In the genomic region with DNA sequence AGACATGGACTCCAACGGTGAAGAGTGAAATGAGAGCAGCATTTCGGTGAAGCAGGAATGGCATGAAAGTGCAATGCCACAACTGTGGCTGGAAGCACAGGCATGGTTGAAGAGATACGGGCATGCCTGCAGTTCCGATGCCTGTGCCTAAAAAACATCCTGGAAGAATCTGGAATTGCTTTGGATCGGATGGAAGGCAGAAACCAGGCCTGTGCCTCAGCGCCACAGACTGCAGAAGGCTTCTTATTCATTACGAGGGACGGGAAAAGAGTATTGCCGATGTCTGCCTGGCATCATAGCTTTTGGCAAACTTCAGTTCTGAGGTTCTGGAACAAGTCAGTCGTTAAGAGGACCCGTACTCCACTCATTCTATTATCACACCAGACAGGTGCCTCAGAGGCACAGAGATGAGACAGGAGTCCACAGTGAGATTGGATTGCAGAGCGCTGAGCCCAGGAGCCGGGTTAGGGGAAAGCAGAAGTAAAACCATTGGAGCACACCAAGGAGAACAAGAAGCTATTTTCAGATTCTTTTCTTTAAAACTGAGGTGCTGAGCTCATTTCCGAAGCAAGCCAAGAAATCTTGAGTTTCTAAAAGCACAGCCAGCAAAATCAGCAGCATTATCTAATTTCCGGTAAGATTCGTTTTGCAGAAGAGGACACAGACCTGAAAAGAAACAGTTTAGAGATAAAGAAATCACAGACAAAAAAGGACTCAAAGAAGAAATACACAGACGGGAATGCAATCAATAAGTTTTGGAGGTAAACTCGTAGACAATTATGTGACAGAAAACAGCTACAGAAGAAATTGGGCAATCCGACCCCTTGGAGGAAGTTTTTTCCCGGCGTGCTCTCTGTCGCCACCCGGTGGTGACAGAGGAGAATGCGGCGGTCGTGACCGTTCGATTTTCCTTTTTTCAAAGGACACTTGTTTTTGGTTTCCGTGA, we compare ENCODE assay signal across 8 mouse cellular contexts. TPM values are rescaled to one million over a fixed set of nuclear protein-coding genes. Genes with fewer than 3 reads are reported as not detected.
A peak's percentile ranks its signal among the peaks of the same experiment; 100 is the strongest.
DNase-seq lines count a peak whose midpoint lies in the region; ATAC-seq and TF ChIP-seq lines count a peak whose summit lies in the region.
"Not testable (repeated sequence)": the region's sequence is repeated elsewhere in the genome, so short reads cannot be mapped to it uniquely, and the experiment has no call there.

No protein-coding gene starts in this region.

- not testable (repeated sequence) for TF ChIP-seq EP300 in stomach, postnatal 0 days (optimal IDR thresholded peaks at IDR 0.05)

- H3K4me2 ChIP-seq in forebrain, embryonic 11.5 days (ENCODE audit: low read depth, low read length, severe bottlenecking); stomach, postnatal 0 days (replicated peaks; ENCODE audit: low read depth): not testable (repeated sequence)
- H3K4me2 ChIP-seq in heart, embryonic 13.5 days = peak overlapping the region; percentile 12
- H3K4me2 ChIP-seq in liver, embryonic 15.5 days = 0 out of 2 replicates have a peak overlapping the region, but pooled peaks have one; percentile 0

- TF ChIP-seq CTCF in stomach, postnatal 0 days (IDR thresholded peaks at IDR 0.05; ENCODE audit: low read depth) = not testable (repeated sequence)

- not testable (repeated sequence) for H3K27ac ChIP-seq in forebrain, embryonic 11.5 days (ENCODE audit: low read depth, low read length); stomach, postnatal 0 days (replicated peaks)
- H3K27ac ChIP-seq in heart, embryonic 13.5 days (replicated peaks) = peak overlapping the region; percentile 60
- 0 out of 2 replicates have a peak overlapping the region, but pooled peaks have one; percentile 0 for H3K27ac ChIP-seq in liver, embryonic 15.5 days (replicated peaks)

- 70% methylated on average over 29 of the region's 29 CpGs for WGBS in forebrain, embryonic 11.5 days
- WGBS in heart, embryonic 13.5 days = 63% methylated on average over 29 of the region's 29 CpGs
- WGBS in liver, embryonic 15.5 days (ENCODE audit: insufficient replicate concordance) = 55% methylated on average over 29 of the region's 29 CpGs
- 56% methylated on average over 29 of the region's 29 CpGs for WGBS in stomach, postnatal 0 days

- peak; percentile 81 for ATAC-seq in CD4-positive, CD25-positive, alpha-beta regulatory T cell, adult 4 months
- ATAC-seq in forebrain, embryonic 11.5 days (replicated peaks; ENCODE audit: low FRiP score); heart, embryonic 13.5 days (ENCODE audit: extremely low read depth, insufficient number of reproducible peaks, low FRiP score, low TSS enrichment); liver, embryonic 15.5 days (ENCODE audit: insufficient read depth); stomach, postnatal 0 days (ENCODE audit: low FRiP score, low TSS enrichment): not testable (repeated sequence)

- H3K4me1 ChIP-seq in forebrain, embryonic 11.5 days (replicated peaks; ENCODE audit: control insufficient read depth, insufficient read depth, low read length); liver, embryonic 15.5 days (replicated peaks); stomach, postnatal 0 days (replicated peaks; ENCODE audit: control insufficient read depth, insufficient read depth): not testable (repeated sequence)
- H3K4me1 ChIP-seq in heart, embryonic 13.5 days = peaks cover 15% of the 10 kb centered on the region; the same call in 1 of the 2 replicates

- not testable (repeated sequence) for H3K27me3 ChIP-seq in forebrain, embryonic 11.5 days (ENCODE audit: control insufficient read depth, insufficient read depth, low read length); heart, embryonic 13.5 days (replicated peaks); liver, embryonic 15.5 days; stomach, postnatal 0 days (ENCODE audit: control insufficient read depth, insufficient read depth, low read length)

- H3K4me3 ChIP-seq in forebrain, embryonic 11.5 days (ENCODE audit: low read depth, low read length); liver, embryonic 15.5 days (replicated peaks): not testable (repeated sequence)
- H3K4me3 ChIP-seq in heart, embryonic 13.5 days = 0 out of 2 replicates have a peak overlapping the region, but pooled peaks have one; percentile 0
- 0 out of 2 replicates have a peak overlapping the region, but pooled peaks have one; percentile 12 for H3K4me3 ChIP-seq in stomach, postnatal 0 days (ENCODE audit: low read depth, low read length)

- H3K36me3 ChIP-seq in forebrain, embryonic 11.5 days (ENCODE audit: control insufficient read depth, insufficient read depth, low read length) = peaks cover 35% of the 10 kb centered on the region
- H3K36me3 ChIP-seq in heart, embryonic 13.5 days = peaks cover 55% of the 10 kb centered on the region
- H3K36me3 ChIP-seq in liver, embryonic 15.5 days (replicated peaks) = peaks cover 54% of the 10 kb centered on the region
- H3K36me3 ChIP-seq in stomach, postnatal 0 days (ENCODE audit: control insufficient read depth, insufficient read depth, low read length) = not testable (repeated sequence)

- H3K9me3 ChIP-seq in forebrain, embryonic 11.5 days (ENCODE audit: control insufficient read depth, low read length) = peaks cover 36% of the 10 kb centered on the region
- peaks cover 79% of the 10 kb centered on the region for H3K9me3 ChIP-seq in heart, embryonic 13.5 days
- peaks cover 31% of the 10 kb centered on the region for H3K9me3 ChIP-seq in liver, embryonic 15.5 days (replicated peaks)
- not testable (repeated sequence) for H3K9me3 ChIP-seq in stomach, postnatal 0 days (ENCODE audit: control insufficient read depth, low read length)

- not testable (repeated sequence) for H3K9ac ChIP-seq in forebrain, embryonic 11.5 days (ENCODE audit: low read length); liver, embryonic 15.5 days
- H3K9ac ChIP-seq in heart, embryonic 13.5 days = 0 out of 2 replicates have a peak overlapping the region, but pooled peaks have one; percentile 0
- 0 out of 2 replicates have a peak overlapping the region, but pooled peaks have one; percentile 0 for H3K9ac ChIP-seq in stomach, postnatal 0 days (ENCODE audit: low read length)

- DNase-seq in c-Kit-positive CD71-positive TER-119-positive erythroid progenitor cells, embryonic 14.5 days (ENCODE audit: low spot score) = peak; percentile 65
- peak; percentile 89 for DNase-seq in forebrain, embryonic 11.5 days (ENCODE audit: low spot score)
- DNase-seq in kidney, postnatal 10 days = peak; percentile 87
- peak; percentile 84 for DNase-seq in neural tube, embryonic 10.5 days (ENCODE audit: extremely low spot score, low spot score)
- peak; percentile 76 for DNase-seq in stomach, postnatal 0 days (ENCODE audit: low spot score)

RNA-seq across cellular contexts. Expression of gene Gm21887, which starts 30.8 kb away (rescaled TPM):
- polyA plus RNA-seq in CD4-positive, CD25-positive, alpha-beta regulatory T cell, adult 4 months (2017; shearing (Covaris generic)) = 100 to 1,000 TPM in 1 of 2 experiments, 10 to 100 TPM in 1; 25.2 to 130 TPM
- 321 and 384 TPM in 2 replicates for polyA plus RNA-seq in forebrain, embryonic 11.5 days (2014; fragmentation: Nextera tagmentation; extraction: Ambion mirVana)
- 101 and 109 TPM in 2 replicates for polyA plus RNA-seq in heart, embryonic 13.5 days (2015; fragmentation: Nextera tagmentation; extraction: Ambion mirVana)
- polyA plus RNA-seq in liver, embryonic 15.5 days (2015; fragmentation: Nextera tagmentation; extraction: Ambion mirVana) = 66.4 and 85.9 TPM in 2 replicates
- 90.6 and 93.1 TPM in 2 replicates for polyA plus RNA-seq in stomach, postnatal 0 days (2015; fragmentation: Nextera tagmentation; extraction: Ambion mirVana)
